Mouse (Mus musculus) kidney, adult 11 months (tissue): ENCODE measurements around the gene AY074887.
"Not testable (repeated sequence)": the region's sequence is repeated elsewhere in the genome, so short reads cannot be mapped to it uniquely, and the experiment has no call there.

Experiments
- DNase-seq: peaks from one replicate; pipeline ENCODE4 v3.0.0; 2022

The AY074887 gene

DNA sequence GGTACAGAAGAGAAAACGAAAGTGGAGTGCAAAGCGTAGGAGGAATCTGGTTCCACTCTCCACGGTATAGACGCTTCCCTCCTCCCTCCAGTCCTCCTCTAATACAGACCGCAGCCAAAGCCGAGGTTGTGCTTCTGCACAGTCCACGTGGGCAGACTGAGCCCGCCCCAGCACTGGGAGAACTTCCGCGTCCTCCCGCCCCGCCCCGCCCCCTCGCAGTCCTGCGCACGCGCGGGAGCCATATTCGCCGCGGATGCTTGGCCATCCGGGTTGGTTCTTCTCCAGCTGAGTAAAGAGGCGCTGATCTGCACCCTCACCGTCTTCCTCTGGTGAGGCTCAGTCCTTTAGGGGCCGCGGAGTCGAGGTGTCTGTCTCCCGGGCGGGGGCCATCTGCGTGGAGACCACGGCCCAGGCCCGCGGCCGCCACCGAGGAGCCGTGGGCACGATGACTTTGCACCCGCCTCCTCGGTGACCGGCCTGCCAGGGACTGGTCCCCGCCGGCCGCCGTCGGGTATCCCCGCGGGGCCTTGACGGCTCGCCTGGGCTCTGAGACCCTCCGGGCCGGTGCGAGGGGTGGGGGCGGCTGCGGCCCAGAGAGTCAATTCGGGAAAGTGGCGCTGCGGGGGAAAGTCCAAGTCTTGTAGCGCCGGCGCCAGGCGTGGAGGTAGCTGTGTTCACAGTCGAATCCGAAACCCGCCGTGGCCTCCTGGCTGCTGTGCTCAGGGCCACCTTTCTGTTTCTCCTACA lies at the start of gene AY074887, which contains the start of gene Psma4:
Gene AY074887 (minus strand): TSS at position 424 of the 747 bp plus-strand sequence.
Gene Psma4 (plus strand): TSS at position 216 of the 747 bp plus-strand sequence.
- DNase-seq = peak; percentile 83

DNA sequence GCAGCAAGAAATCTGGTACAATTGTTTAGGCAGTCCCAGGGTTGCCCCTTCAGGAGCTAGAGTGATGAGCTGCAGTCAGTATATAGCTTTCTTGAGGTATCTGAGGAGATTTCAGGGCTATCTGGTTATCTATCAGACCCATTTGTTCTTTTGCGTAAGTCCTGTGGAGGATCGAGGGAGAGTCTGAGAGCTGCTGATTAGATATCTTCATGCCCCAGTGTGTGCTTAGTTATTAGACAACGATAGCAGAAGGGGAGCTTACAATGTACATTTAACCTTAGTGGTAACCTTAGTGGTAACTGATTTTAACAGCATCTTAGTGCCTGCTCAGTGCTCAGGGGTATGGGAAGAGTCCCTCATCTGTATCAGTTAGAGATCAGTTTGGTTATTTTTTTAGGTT lies 44.8 kb upstream of the AY074887 start:
- DNase-seq = no peak

DNA sequence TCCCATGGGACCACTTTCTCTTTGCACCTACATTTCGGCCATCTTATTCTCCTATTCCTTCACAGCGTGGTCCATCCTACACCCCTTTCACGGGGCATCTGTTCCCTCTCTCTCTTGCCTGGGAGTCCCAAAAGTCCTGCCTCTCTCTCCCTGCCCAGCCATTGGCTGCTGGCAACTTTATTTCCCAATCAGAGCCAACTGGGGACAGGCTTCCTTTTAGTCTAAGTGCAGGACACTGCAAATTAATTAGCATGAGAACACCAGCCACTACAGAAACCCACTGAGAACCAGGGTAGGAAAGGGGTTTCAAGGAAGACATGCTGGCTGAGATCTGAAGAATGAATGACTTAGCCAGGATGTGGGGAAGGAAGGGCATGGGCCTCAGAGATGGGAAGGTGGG lies 43.6 kb upstream of the AY074887 start:
- no peak for DNase-seq

DNA sequence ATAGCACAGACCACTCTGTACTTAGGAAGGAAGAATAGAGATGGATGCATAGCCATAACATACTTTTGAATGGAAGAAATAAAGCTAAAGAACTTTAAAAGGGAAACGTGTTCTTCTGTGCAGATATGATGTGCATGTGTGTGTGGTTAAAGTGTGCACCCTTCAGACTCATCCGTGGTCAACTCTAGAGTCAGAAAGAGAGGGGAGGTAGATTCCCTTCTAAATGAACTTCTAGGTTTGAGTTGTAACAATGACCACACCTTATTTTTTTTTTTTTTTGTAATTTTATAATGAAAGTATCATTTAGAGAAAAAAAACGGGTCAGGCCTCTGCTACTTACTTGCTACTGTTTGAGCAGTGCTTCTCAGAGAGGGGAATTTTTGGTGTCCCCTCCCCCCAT lies 39.6 kb upstream of the AY074887 start:
- no peak for DNase-seq

DNA sequence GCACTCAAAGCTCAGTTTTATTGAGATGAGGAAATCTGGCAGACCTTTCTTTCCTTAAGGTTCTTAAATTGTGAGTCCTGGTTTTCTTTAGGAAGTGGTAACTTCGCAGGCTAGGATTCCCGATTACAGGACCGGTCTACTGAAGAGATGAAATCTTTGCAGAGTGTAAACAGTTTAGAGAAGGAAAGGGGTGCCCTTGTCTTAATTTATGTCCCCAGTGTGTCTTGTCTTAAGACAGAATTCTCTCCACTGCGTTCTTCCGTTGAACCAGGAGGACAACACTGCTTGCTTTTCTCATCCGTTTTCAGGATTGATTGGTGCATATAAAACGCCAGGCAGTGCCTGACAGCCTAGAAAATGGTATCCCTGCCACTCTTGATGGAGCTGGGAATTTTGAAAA lies 31.6 kb upstream of the AY074887 start:
- no peak for DNase-seq

DNA sequence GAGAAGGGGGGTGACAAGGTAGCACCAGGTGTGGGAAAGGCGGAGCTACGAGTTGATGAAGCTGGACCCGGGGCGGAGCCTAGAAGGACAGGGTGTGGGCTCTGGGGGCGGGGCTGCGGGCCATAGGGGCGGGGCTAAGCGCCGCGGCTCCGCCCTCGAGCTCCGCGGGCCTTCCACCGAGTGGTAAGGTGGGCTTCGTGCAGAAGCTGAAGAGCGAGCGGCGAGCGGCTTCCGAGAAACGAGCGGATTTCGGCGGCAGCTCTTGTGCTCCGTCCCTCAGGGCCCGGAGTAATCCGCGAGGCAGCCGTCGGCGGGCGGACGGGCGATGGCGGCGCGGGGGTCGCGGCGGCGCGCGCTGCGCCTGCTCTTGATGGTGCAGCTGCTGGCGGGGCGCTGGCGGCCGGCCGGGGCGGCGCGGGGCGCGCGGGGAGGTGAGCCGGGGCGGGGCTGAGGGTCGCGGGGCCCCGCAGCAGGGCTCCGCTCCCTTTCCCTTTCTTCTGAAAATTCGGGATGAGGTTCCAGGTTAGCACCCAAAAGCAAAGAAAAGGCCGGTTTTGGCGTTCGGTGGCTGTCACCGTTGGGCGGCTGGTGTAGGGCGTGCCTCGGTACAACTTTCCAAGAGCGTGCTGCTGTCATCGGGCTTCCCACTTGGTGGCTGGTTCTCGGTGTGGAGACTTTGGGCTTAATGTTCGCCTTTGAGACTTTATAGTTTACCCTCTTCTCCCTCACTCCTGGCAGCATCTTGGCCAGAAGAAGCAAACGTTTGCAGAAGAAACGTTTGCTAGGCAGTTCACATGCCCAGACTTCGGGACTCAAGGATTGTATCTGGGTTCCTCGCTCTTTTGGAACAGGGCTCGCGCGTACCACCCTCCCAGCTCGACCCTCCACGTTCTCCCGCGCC lies 30.7 kb upstream of the AY074887 start:
- DNase-seq = peak; percentile 9

DNA sequence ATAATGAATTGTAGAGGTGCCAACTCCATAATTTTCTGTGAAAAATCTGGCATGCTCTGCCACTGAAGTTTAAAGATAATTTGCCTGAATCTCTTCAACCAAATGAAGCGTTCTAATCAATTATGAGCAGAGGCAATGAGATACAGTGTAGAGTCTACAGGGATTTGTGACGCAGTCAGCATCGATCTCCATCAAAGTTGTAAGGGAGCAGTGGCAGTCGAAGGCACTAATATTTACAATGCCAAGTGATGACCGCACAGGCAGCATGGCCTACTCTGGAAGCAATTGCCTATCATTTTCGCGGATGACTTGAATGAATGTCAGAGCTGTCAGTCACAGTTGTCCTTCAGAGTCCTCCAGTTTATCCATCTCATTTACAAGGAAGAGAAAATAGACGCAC lies 29.9 kb upstream of the AY074887 start, which contains the start of gene Chrna5:
Gene Chrna5 (plus strand): TSS at position 207 of the 400 bp plus-strand sequence.
- DNase-seq = no peak

DNA sequence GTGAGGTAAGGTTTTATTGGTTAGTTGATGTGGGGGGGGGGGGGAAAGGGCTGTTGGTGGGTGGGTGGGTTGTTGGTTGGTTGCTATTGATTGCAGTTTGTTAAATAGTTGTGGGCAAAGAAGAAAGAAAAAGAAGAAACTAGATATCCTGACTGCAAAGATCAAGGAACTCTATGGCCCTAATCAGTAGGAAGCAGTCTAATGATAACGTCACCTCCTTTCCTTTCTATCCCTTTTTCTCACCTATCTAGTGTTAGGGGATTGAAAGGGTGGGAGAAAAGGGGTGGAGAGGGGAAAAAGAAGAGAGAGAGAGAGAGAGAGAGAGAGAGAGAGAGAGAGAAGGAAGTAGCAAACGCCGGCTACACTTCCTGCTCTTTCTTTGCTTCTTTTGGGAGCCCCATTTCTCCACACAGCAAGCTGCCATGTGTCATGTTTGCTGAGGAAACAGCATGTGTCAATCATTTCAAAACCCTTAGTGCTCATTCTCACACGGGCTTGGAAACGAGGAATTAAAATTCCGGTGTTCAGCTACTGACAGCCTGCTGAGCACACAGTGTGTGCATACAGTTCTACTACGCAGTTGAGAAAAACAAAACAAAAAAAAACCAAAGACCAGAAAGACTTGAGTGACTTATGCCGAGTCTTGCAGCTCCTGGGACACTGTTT lies 19.3 kb upstream of the AY074887 start:
- DNase-seq = no peak

DNA sequence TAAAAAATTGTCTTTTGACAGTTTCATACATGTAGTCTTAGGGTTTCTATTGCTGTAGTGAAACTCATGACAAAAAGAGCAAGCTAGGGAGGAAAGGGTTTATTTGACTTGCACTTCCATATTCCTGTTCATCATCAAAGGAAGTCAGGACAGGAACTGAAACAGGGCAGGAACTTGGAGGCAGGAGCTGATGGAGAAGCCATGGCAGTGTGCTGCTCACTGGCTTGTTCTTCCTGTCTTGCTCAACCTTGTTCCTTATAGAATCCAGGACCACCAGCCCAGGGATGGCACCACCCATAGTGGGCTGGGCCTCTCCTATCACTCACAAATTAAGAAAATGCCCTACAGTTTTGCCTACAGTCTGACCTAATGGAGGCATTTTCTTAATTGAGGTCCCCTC lies 12.9 kb upstream of the AY074887 start:
- no peak for DNase-seq

DNA sequence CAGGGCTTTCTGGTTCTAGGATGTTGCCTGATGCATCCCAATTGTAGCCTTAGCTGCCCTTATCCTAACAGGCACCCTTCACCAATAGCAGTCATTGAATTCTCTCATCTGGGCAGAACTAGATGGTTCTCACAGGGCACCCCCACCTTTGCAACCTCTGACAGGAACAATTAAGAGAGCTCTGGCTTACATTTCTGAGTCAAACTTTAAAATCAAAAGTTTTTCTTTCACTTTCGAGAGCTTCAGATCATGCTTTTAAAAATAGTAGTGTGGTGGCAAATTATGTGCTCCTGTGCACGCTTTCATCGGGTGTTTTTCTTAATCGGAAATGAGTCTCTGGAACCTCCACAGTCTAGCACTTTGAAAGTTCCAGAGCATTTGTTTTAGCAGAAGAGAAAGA lies 10.3 kb upstream of the AY074887 start:
- DNase-seq = no peak

DNA sequence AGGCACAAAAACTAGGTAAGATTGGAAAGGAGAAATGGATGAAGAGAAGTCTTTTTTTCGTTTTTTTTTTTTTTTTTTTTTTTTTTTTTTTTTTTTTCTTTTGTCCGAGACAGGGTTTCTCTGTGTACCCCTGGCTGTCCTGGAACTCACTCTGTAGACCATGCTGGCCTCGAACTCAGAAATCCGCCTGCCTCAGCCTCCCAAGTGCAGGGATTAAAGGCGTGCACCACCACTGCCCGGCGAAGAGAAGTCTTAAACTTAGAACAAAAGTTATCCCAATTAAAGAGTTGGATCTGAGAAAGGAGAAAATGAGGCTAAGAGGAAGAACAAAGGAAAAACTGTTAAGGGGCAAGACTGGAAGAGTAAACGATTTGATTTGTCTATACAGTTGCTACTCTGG lies 636 bp downstream of the AY074887 start:
- DNase-seq = not testable (repeated sequence)

DNA sequence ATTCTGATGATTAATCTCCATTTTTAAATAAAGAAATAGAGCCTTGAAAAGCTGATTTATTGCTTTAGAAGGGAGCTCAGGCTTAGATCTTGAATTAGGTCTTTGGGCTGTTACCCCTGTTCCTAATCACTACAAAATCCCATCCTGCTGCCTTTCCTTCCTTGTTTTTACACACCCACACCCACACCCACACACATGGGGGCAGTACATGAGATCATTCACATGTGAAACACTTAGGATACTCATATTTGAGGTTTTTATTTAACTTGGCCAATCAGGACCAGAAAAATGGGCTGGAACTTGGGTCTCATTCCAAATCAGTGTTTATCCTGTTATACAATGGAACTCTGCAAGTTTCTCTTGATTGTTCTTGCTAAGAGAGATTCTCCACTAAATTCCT lies 1.3 kb downstream of the AY074887 start:
- no peak for DNase-seq

DNA sequence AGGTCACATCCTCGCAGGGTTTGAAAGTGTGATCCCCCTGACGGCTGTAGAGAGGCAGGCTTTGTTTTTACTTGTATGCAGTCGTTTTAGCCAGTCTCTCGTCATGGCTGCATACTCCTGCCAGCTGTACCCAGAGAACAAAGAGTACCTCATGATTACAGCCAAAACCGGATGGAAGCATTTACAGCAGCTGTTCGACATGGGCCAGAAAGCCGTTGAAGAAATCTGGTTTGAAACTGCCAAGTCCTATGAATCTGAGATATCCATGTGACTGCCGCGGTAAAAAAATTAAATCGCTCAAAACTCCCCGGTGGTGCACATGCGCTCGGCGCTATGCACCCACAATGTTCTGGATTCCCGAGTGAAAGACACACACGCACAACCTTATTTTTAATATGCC lies 4.5 kb downstream of the AY074887 start:
- DNase-seq = no peak

DNA sequence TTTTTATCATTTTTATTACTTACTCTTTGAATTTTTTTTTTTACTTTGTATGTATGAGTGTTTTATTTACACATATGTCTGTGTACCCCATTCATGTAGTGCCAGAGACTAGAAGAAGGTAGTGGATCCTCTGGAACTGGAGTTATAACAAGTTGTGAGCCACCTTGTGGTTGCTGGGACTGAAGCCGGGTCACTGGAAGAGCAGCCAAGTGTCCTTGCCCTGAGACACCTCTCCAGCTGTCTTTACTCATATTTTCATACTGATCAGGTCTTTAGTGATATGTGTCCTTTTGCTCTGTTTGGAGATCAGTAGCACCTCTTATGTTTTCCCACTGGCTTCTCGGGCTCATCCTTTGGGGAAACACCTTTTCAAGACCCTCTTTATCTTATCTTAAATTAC lies 6.3 kb downstream of the AY074887 start:
- DNase-seq = no peak

DNA sequence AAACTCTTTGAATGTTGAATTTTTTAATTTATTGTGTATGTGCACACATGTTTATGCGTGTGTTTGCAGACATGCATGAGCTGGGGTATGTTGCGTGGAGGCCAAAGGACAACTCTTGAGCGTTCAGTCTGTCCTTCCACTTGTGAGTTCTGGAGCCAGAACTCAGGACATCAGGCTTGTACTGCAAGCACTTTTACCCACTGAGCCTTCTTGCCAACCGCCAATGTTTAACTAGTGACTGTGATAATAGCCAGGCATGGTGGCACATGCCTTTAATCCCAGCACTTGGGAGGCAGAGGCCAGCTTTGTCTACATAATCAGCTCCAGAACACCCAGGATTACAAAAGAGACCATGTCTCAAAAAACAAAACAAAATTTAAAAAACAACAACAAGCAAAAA lies 8.7 kb downstream of the AY074887 start:
- DNase-seq = peak; percentile 67

DNA sequence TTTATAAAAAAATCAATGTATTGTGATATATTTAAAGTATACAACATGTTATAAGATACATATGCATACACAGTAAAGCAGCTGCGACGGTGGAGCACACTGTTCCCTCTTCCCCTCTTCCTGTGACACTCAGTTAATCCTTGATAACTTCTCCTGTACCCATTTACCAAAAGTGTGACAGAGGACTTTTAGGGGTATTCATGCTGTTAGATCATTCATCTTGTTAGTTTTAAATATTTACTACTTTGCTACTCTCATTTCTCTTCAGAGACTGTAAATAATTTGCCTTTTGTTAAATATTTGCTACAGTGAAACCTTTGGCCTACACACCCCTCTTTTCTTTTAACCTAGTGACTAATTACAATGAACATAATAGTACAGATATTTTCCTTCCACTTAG lies 18.4 kb downstream of the AY074887 start:
- DNase-seq = peak; percentile 30

DNA sequence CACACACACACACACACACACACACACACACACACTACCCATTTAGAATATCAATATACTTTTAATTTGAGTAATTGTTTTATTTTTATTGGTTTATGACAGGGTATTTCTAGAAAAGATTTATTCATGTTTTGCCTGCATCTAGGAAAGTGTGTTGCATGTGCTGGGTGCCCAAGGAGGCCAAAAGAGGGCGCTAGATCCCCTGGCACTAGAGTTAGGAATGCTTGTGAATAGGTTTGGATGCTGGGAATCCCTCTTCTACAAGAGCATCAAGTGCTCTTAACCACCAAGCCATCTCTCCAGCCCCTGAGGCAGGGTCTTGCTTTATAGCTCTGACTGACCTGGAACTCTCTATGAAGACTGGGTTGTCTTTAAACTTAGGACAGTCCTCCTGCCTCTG lies 19.0 kb downstream of the AY074887 start:
- DNase-seq = peak; percentile 17

DNA sequence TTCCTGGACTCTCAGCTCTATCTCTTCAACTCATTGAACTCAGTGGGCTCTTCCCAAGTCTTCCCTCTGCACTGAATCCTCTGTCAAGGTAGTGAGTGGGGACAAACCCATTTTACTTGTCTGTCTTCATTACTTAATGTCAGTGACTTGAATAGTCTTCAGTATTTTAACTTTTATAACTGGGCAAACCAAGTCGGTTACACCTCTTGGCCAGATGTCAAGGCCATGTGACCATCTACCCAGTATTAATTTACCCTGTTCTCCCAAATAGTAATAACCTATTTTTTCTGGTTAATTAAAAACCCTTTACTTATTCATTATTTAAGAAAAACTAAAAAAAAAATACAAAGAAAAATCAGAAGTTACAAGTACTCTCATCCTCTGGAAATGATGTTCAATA lies 20.1 kb downstream of the AY074887 start:
- DNase-seq = peak; percentile 57

DNA sequence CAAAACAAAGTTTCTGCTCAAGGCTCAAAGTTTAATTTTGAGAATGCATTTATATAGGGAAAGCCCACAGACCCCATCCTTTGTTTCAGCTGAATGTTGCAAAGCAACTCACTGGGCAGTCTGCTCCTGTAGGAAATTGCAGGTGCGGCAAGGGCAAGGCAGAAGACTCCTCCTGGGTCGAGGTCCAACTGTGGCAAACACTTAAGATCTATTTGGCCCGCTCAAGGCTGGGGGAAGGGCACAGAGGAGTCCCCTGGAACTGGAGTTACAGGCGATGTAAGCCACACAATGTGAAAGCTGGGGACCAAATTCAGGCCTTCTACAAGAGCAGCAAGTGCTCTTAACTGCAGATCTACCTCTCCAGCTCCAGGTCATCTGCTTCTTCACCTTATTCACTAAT lies 30.9 kb downstream of the AY074887 start:
- peak; percentile 76 for DNase-seq

DNA sequence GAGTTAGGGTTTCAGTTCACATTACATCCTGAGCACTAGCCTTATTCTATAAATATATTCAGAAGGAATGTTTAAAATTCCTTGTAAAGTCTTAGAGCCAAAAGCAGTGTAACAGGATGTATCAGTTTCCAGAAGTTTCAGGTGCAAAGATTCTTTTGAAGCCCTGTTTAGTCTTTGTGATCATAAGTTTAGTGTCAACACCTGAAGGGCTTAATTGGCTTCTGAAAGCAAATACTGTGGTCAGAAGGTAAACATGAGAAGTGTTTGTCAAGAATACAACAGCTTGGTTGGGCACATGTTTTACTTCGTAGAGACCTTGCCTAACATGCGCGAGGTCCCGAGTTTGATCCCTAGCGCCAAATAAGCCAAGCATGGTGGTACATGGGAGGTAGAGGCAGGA lies 32.0 kb downstream of the AY074887 start:
- no peak for DNase-seq

DNA sequence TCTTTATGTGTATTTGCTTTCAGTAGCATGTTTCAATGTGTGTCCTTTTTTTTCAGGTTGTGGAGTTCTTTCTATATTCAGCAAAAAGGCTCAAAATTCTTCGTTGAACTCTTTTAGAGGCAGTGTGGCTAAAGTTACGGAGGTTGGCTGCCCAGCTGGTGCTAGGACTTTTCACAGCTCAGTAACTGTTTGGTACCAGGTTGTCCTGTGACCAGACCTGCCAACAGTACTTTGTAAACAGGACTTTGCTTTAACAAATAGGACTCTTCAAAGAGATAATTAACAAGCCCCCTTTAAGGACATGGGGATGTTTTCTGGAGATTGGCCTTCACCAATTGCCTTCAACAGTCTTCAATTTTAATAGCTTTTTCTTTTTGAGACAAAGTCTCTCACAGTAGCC lies 32.6 kb downstream of the AY074887 start:
- DNase-seq = peak; percentile 51

DNA sequence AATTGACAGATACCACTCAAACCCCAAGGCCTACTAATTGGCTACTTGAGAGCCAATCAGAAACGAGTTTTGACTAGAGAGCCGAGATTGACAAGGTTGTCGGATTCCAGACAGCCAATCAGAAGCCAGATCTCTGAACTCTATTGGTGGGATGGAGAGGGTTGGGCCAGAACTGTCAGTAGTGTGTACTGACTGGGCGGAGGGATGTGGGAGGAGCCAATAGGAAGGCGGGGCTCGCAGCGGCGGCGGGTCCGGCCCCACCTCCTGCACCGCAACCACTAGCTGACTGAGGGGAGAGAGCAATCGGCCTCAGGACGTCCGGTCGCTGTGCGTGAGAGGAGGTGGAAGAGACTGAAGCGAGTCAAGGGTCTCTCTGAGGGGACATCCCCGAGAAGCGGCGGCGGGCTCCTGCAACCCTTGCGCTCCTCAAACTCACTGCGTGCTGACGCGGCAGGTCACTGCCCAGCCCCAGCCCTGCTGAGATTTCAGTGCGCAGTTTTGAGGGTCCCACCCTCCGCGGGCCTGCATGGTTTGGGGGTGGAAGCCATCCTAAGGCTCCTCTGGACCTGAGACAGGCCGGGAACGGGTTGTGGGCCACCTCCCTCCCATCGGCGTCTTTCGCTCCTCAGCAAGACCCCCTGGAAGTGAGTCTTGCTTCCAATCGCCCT lies 33.7 kb downstream of the AY074887 start, which contains the start of gene Hykk:
Gene Hykk (plus strand): TSS at position 274 of the 668 bp plus-strand sequence.
- DNase-seq = peak; percentile 94

DNA sequence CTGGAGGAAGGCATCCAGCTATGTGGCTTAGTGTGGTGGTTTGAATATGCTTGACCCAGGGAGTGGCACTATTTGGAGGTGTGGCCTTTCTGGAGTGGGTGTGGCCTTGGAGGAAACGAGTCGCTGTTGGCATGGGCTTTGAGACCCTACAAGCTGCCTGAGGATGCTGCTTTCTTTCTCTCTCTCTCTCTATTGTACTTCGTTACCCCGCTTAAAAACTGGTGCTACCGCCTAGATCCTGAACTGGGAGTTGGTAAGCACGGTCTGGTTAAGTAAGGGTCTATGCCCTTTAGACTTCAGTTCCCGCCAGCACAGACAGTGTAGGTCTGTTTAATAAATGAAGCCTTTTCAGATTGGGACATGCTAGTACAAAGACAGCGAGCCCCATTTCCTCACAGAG lies 34.4 kb downstream of the AY074887 start:
- no peak for DNase-seq
